Mouse (Mus musculus): ENCODE results near the gene Rtl3.

Gene Rtl3

DNA sequence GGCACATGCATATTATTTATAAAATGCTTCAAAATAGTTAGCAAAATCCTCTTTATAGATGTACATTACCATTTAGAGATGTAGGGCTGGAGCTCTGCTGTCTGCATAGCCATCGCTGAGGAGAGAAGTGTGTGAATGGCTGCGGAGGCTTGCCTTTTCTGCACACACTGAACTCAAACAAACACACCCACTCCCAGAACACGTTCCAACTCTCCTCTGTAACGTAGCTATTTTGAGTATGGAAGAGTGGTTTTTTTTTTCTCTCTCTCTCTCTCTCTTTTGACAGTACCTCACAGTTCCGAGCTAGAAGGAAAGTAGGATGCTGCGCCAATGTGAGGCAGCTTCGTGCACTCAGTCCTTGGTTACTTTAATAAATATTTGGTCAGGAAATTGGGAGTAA, at the start of gene Rtl3:
TSS of gene Rtl3 (minus strand) at position 236 of the 400 bp plus-strand sequence.
- in situ Hi-C loops (cut with MboI, MseI) = loop anchor here (25.0 kb wide), 1 partner anchor 1172 kb away; no protein-coding TSS in a partner anchor

DNA sequence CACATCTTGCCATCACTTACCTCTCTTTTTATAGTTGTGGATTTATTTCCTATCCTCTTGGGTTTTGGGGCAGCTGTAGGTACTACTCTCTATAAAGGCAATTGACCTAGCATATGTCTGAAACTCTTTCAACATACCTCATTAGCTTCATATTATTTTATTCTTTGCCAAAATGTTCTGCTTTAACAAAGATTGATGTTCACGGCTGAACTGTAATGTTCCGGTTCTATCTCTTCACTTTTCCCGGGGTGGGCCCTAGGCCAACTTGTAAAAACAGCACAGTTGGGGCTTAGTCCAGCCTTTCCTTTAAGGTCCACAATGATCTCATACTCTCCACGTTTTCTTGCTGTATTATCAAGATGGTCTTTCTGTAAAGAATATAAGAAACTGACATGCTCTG, 31.9 kb upstream of the Rtl3 start:
- in situ Hi-C loops (cut with MboI, MseI) = no loop called here

DNA sequence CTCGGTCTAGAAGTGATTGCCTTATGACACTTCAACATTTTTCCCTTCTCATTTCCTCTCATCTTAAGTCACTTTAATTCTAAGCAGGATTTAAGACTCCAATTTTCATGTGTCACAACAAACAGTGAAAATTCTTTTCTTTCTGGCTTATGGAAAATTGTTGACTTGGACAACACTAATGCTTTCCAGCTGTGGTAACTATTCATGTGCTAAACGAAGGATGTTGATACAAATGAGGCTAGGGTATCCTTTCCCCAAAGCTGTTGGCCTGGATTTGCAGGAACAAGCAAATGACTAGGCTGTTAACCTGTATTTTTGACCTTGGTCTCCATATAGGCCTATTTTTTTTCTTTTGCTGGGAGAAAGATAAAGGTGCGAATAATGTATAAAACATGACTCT, 31.4 kb upstream of the Rtl3 start:
- in situ Hi-C loops (cut with MboI, MseI) = no loop called here

- in situ Hi-C loops (cut with MboI, MseI) = no loop called here
These were observed 31.0 kb upstream of the Rtl3 start for GRCm38 (mm10) chrX:106871426-106871825.

GRCm38 (mm10) chrX:106853523-106854300, 13.3 kb upstream of the Rtl3 start:
- in situ Hi-C loops (cut with MboI, MseI) = no loop called here

- in situ Hi-C loops (cut with MboI, MseI) = loop anchor here (25.0 kb wide), 1 partner anchor 1173 kb away; no protein-coding TSS in a partner anchor
These were observed 853 bp downstream of the Rtl3 start for GRCm38 (mm10) chrX:106839591-106839990.

GRCm38 (mm10) chrX:106830494-106830893, 9.9 kb downstream of the Rtl3 start:
- in situ Hi-C loops (cut with MboI, MseI) = loop anchor here (25.0 kb wide), 1 partner anchor 1182 kb away; no protein-coding TSS in a partner anchor

DNA sequence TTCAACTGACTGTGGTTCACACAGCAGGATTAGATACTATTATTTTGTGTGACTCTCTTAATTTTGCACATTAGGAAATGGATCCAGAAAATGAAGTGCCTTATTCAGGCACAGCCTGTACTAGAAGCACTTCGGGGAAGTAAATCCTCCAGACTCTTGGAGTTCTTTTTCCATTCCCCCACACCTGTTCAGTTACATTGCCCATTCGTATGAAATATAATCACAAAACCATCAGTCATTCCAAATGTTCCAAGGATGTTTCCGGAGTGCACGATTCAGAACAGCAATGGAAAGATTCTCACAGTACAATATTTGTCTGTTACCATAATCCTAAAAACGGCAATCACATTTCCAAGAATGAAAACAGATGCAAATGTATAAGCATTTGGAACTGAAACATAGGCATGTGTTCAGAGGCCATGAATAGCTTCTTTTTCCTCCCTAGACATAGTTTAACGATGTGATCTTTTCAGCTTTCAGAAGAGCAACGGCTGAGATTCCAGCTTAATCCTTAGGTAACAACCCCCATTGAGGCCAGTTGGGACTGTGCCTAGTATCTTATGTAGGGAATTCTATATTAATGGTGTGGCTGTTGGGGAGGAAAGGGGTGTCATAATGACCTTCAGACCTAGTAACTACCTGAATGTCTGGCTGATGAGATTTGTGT, 30.8 kb downstream of the Rtl3 start:
- in situ Hi-C loops (cut with MboI, MseI) = no loop called here

GRCm38 (mm10) chrX:106804387-106804786, 36.1 kb downstream of the Rtl3 start:
- in situ Hi-C loops (cut with MboI, MseI) = no loop called here

GRCm38 (mm10) chrX:106794686-106795085, 45.8 kb downstream of the Rtl3 start:
- in situ Hi-C loops (cut with MboI, MseI) = loop anchor here (5.0 to 25.0 kb wide), 2 partner anchors 378 to 693 kb away; no protein-coding TSS in a partner anchor

Data from T-helper 2 cell (primary cell).